Mouse (Mus musculus): ENCODE measurements at regions not wholly inside any gene's neighbourhood (a gene's known extent, or its start where the extent isn't known, plus 50 kb on each side); places are given as distances from the start of the nearest gene placed in this dataset.

- Histone ChIP-seq H3K27me3 (no peaks in the 10 kb centered on the region), H3K4me1 (no peaks in the 10 kb centered on the region), H3K9me3 (no peaks in the 10 kb centered on the region), H3K9ac (no peak overlapping the region), H3K36me3 (replicated peaks) (no peaks in the 10 kb centered on the region), H3K4me3 (replicated peaks) (no peak overlapping the region), H3K27ac (no peak overlapping the region), H3K4me2 (no peak overlapping the region)
- ATAC-seq (ENCODE audit: low FRiP score) = no peak
- 93% methylated on average over 4 of the region's 4 CpGs for WGBS
These were observed 76.5 kb downstream of the Gja1 start for GRCm38 (mm10) chr10:56453578-56454069.

- no peak overlapping the region for H3K4me2 ChIP-seq
- ATAC-seq (ENCODE audit: low FRiP score) = no peak
- no peak overlapping the region for H3K27ac ChIP-seq
- WGBS = 96% methylated on average over 2 of the region's 2 CpGs
- H3K9me3 ChIP-seq = no peaks in the 10 kb centered on the region
- no peak overlapping the region for H3K4me3 ChIP-seq (replicated peaks)
- no peaks in the 10 kb centered on the region for H3K36me3 ChIP-seq (replicated peaks)
- H3K27me3 ChIP-seq = no peaks in the 10 kb centered on the region
- no peaks in the 10 kb centered on the region for H3K4me1 ChIP-seq
- no peak overlapping the region for H3K9ac ChIP-seq
These were observed 78.8 kb downstream of the Gja1 start for GRCm38 (mm10) chr10:56455867-56456468.

GRCm38 (mm10) chr10:56468537-56468936, 91.4 kb downstream of the Gja1 start:
- 82% methylated on average over 6 of the region's 6 CpGs for WGBS
- Histone ChIP-seq H3K4me2 (no peak overlapping the region), H3K27ac (no peak overlapping the region), H3K9me3 (no peaks in the 10 kb centered on the region), H3K9ac (no peak overlapping the region), H3K27me3 (no peaks in the 10 kb centered on the region), H3K36me3 (replicated peaks) (no peaks in the 10 kb centered on the region), H3K4me1 (no peaks in the 10 kb centered on the region), H3K4me3 (replicated peaks) (no peak overlapping the region)
- ATAC-seq (ENCODE audit: low FRiP score) = no peak

GRCm38 (mm10) chr10:56468993-56469712, 92.0 kb downstream of the Gja1 start:
- H3K27me3 ChIP-seq = no peaks in the 10 kb centered on the region
- H3K4me3 ChIP-seq (replicated peaks) = no peak overlapping the region
- H3K27ac ChIP-seq = no peak overlapping the region
- no peak overlapping the region for H3K4me2 ChIP-seq
- H3K9me3 ChIP-seq = no peaks in the 10 kb centered on the region
- no peaks in the 10 kb centered on the region for H3K4me1 ChIP-seq
- no peak overlapping the region for H3K9ac ChIP-seq
- no peak for ATAC-seq (ENCODE audit: low FRiP score)
- 72% methylated on average over 15 of the region's 15 CpGs for WGBS
- no peaks in the 10 kb centered on the region for H3K36me3 ChIP-seq (replicated peaks)

- Histone ChIP-seq H3K27ac (no peak overlapping the region), H3K9me3 (no peaks in the 10 kb centered on the region), H3K9ac (no peak overlapping the region), H3K36me3 (replicated peaks) (no peaks in the 10 kb centered on the region), H3K4me2 (no peak overlapping the region), H3K27me3 (no peaks in the 10 kb centered on the region), H3K4me3 (replicated peaks) (no peak overlapping the region), H3K4me1 (no peaks in the 10 kb centered on the region)
- no peak for ATAC-seq (ENCODE audit: low FRiP score)
- 84% methylated on average over 3 of the region's 3 CpGs for WGBS
These were observed 92.8 kb downstream of the Gja1 start for GRCm38 (mm10) chr10:56469895-56470294.

GRCm38 (mm10) chr10:56474951-56475350, 97.8 kb downstream of the Gja1 start:
- no peaks in the 10 kb centered on the region for H3K27me3 ChIP-seq
- H3K9me3 ChIP-seq = no peaks in the 10 kb centered on the region
- H3K4me3 ChIP-seq (replicated peaks) = no peak overlapping the region
- no peak overlapping the region for H3K9ac ChIP-seq
- no peak for ATAC-seq (ENCODE audit: low FRiP score)
- H3K27ac ChIP-seq = no peak overlapping the region
- no peak overlapping the region for H3K4me2 ChIP-seq
- H3K36me3 ChIP-seq (replicated peaks) = no peaks in the 10 kb centered on the region
- no peaks in the 10 kb centered on the region for H3K4me1 ChIP-seq
- 85% methylated on average over 6 of the region's 6 CpGs for WGBS

GRCm38 (mm10) chr10:56482156-56482716, 105.1 kb downstream of the Gja1 start:
- Histone ChIP-seq H3K9ac (no peak overlapping the region), H3K27ac (no peak overlapping the region), H3K4me3 (replicated peaks) (no peak overlapping the region), H3K9me3 (no peaks in the 10 kb centered on the region), H3K36me3 (replicated peaks) (no peaks in the 10 kb centered on the region), H3K4me2 (no peak overlapping the region), H3K4me1 (no peaks in the 10 kb centered on the region; the same call in 1 of the 2 replicates), H3K27me3 (no peaks in the 10 kb centered on the region)
- no peak for ATAC-seq (ENCODE audit: low FRiP score)
- 71% methylated on average over 9 of the region's 9 CpGs for WGBS

GRCm38 (mm10) chr10:56484931-56485330, 107.8 kb downstream of the Gja1 start:
- H3K9ac ChIP-seq = no peak overlapping the region
- H3K4me1 ChIP-seq = no peaks in the 10 kb centered on the region; the same call in 1 of the 2 replicates
- no peaks in the 10 kb centered on the region for H3K27me3 ChIP-seq
- no peak overlapping the region for H3K4me3 ChIP-seq (replicated peaks)
- WGBS = 84% methylated on average over 8 of the region's 8 CpGs
- no peak; the same call in 1 of the 2 replicates for ATAC-seq (ENCODE audit: low FRiP score)
- no peaks in the 10 kb centered on the region for H3K9me3 ChIP-seq
- no peak overlapping the region for H3K4me2 ChIP-seq
- H3K36me3 ChIP-seq (replicated peaks) = no peaks in the 10 kb centered on the region
- H3K27ac ChIP-seq = no peak overlapping the region

GRCm38 (mm10) chr10:56485746-56486145, 108.6 kb downstream of the Gja1 start:
- Histone ChIP-seq H3K4me1 (no peaks in the 10 kb centered on the region; the same call in 1 of the 2 replicates), H3K27me3 (no peaks in the 10 kb centered on the region), H3K9ac (no peak overlapping the region), H3K9me3 (no peaks in the 10 kb centered on the region), H3K27ac (no peak overlapping the region), H3K4me3 (replicated peaks) (no peak overlapping the region), H3K4me2 (no peak overlapping the region), H3K36me3 (replicated peaks) (no peaks in the 10 kb centered on the region)
- ATAC-seq (ENCODE audit: low FRiP score) = no peak
- 87% methylated on average over 5 of the region's 5 CpGs for WGBS

- no peaks in the 10 kb centered on the region for H3K4me1 ChIP-seq
- no peaks in the 10 kb centered on the region for H3K27me3 ChIP-seq
- no peak overlapping the region for H3K27ac ChIP-seq
- H3K4me3 ChIP-seq (replicated peaks) = no peak overlapping the region
- ATAC-seq (ENCODE audit: low FRiP score) = no peak
- H3K9ac ChIP-seq = no peak overlapping the region
- WGBS = 86% methylated on average over 6 of the region's 6 CpGs
- H3K36me3 ChIP-seq (replicated peaks) = no peaks in the 10 kb centered on the region
- no peak overlapping the region for H3K4me2 ChIP-seq
- no peaks in the 10 kb centered on the region for H3K9me3 ChIP-seq
These were observed 109.5 kb downstream of the Gja1 start for GRCm38 (mm10) chr10:56486584-56486983.

- Histone ChIP-seq H3K36me3 (replicated peaks) (no peaks in the 10 kb centered on the region), H3K9me3 (no peaks in the 10 kb centered on the region), H3K4me3 (replicated peaks) (no peak overlapping the region), H3K9ac (no peak overlapping the region), H3K27ac (no peak overlapping the region), H3K27me3 (no peaks in the 10 kb centered on the region), H3K4me1 (no peaks in the 10 kb centered on the region), H3K4me2 (no peak overlapping the region)
- ATAC-seq (ENCODE audit: low FRiP score) = no peak
- WGBS = 67% methylated on average over 1 of the region's 1 CpGs
These were observed 116.3 kb downstream of the Gja1 start for GRCm38 (mm10) chr10:56493461-56493860.

GRCm38 (mm10) chr10:56495352-56495751, 118.2 kb downstream of the Gja1 start:
- Histone ChIP-seq H3K9ac (no peak overlapping the region), H3K27ac (no peak overlapping the region), H3K4me2 (no peak overlapping the region), H3K9me3 (no peaks in the 10 kb centered on the region), H3K36me3 (replicated peaks) (no peaks in the 10 kb centered on the region), H3K4me1 (no peaks in the 10 kb centered on the region), H3K4me3 (replicated peaks) (no peak overlapping the region), H3K27me3 (no peaks in the 10 kb centered on the region)
- ATAC-seq (ENCODE audit: low FRiP score) = peak; percentile 60; the same call in 1 of the 2 replicates
- WGBS = 49% methylated on average over 4 of the region's 4 CpGs
